Mouse (Mus musculus): ENCODE results near the gene Kif14. TPM values are rescaled to one million over a fixed set of nuclear protein-coding genes. Genes with fewer than 3 reads are reported as not detected.
A peak's percentile ranks its signal among the peaks of the same experiment; 100 is the strongest.
"Not testable (repeated sequence)": the region's sequence is repeated elsewhere in the genome, so short reads cannot be mapped to it uniquely, and the experiment has no call there.

Kif14 gene
- polyA plus RNA-seq, 1 experiment from 2014 or later, result 0.50 TPM

GRCm38 (mm10) chr1:136465168-136465567, 975 bp upstream of the Kif14 start:
- H3K9ac ChIP-seq (ENCODE audit: low read depth, low read length), result no peak overlapping the region
- no peak overlapping the region for H3K4me3 ChIP-seq (ENCODE audit: low read depth, low read length)
- H3K4me2 ChIP-seq (replicated peaks; ENCODE audit: low read depth), result no peak overlapping the region
- 0 out of 2 replicates have a peak, but pooled peaks cover 15% of the 10 kb centered on the region for H3K36me3 ChIP-seq (ENCODE audit: control insufficient read depth, insufficient read depth)
- H3K9me3 ChIP-seq (ENCODE audit: control insufficient read depth), result no peaks in the 10 kb centered on the region
- TF ChIP-seq CTCF (IDR thresholded peaks at IDR 0.05; ENCODE audit: low read depth), result peak; percentile 38
- no peak overlapping the region for H3K27ac ChIP-seq (ENCODE audit: low read depth, low read length)
- ATAC-seq, result no peak
- H3K4me1 ChIP-seq (replicated peaks; ENCODE audit: control insufficient read depth, insufficient read depth, low read length), result no peaks in the 10 kb centered on the region
- no peaks in the 10 kb centered on the region for H3K27me3 ChIP-seq (replicated peaks; ENCODE audit: control insufficient read depth, insufficient read depth, low read length)

GRCm38 (mm10) chr1:136469408-136469807, 3.3 kb downstream of the Kif14 start:
- WGBS, result 86% methylated on average over 4 of the region's 4 CpGs

GRCm38 (mm10) chr1:136470471-136470870, 4.3 kb downstream of the Kif14 start:
- Histone ChIP-seq H3K36me3 (ENCODE audit: control insufficient read depth, insufficient read depth) (peaks cover 19% of the 10 kb centered on the region; the same call in 1 of the 2 replicates), H3K4me2 (replicated peaks; ENCODE audit: low read depth) (no peak overlapping the region), H3K4me1 (replicated peaks; ENCODE audit: control insufficient read depth, insufficient read depth, low read length) (no peaks in the 10 kb centered on the region), H3K9ac (ENCODE audit: low read depth, low read length) (no peak overlapping the region), H3K4me3 (ENCODE audit: low read depth, low read length) (no peak overlapping the region), H3K27ac (ENCODE audit: low read depth, low read length) (no peak overlapping the region), H3K9me3 (ENCODE audit: control insufficient read depth) (no peaks in the 10 kb centered on the region), H3K27me3 (replicated peaks; ENCODE audit: control insufficient read depth, insufficient read depth, low read length) (no peaks in the 10 kb centered on the region)
- WGBS, result 49% methylated on average over 6 of the region's 6 CpGs
- ATAC-seq, result no peak
- no peak for TF ChIP-seq CTCF (IDR thresholded peaks at IDR 0.05; ENCODE audit: low read depth)

More at GRCm38 (mm10) chr1:136469408-136469807, 3.3 kb downstream of the Kif14 start:
- ATAC-seq, result no peak
- no peak overlapping the region for H3K27ac ChIP-seq (ENCODE audit: low read depth, low read length)
- no peaks in the 10 kb centered on the region for H3K4me1 ChIP-seq (replicated peaks; ENCODE audit: control insufficient read depth, insufficient read depth, low read length)
- no peaks in the 10 kb centered on the region for H3K27me3 ChIP-seq (replicated peaks; ENCODE audit: control insufficient read depth, insufficient read depth, low read length)
- H3K9ac ChIP-seq (ENCODE audit: low read depth, low read length), result no peak overlapping the region
- TF ChIP-seq CTCF (IDR thresholded peaks at IDR 0.05; ENCODE audit: low read depth), result no peak
- no peak overlapping the region for H3K4me2 ChIP-seq (replicated peaks; ENCODE audit: low read depth)
- H3K36me3 ChIP-seq (ENCODE audit: control insufficient read depth, insufficient read depth), result peaks cover 19% of the 10 kb centered on the region; the same call in 1 of the 2 replicates
- H3K9me3 ChIP-seq (ENCODE audit: control insufficient read depth), result no peaks in the 10 kb centered on the region
- H3K4me3 ChIP-seq (ENCODE audit: low read depth, low read length), result no peak overlapping the region

- Histone ChIP-seq H3K27me3 (replicated peaks; ENCODE audit: control insufficient read depth, insufficient read depth, low read length) (no peaks in the 10 kb centered on the region), H3K4me3 (ENCODE audit: low read depth, low read length) (no peak overlapping the region), H3K9me3 (ENCODE audit: control insufficient read depth) (no peaks in the 10 kb centered on the region), H3K4me2 (replicated peaks; ENCODE audit: low read depth) (no peak overlapping the region), H3K36me3 (ENCODE audit: control insufficient read depth, insufficient read depth) (peaks cover 29% of the 10 kb centered on the region), H3K27ac (ENCODE audit: low read depth, low read length) (no peak overlapping the region), H3K4me1 (replicated peaks; ENCODE audit: control insufficient read depth, insufficient read depth, low read length) (no peaks in the 10 kb centered on the region), H3K9ac (ENCODE audit: low read depth, low read length) (no peak overlapping the region)
- no peak for ATAC-seq
- TF ChIP-seq CTCF (IDR thresholded peaks at IDR 0.05; ENCODE audit: low read depth), result peak; percentile 31
- WGBS, result 71% methylated on average over 5 of the region's 5 CpGs
Measured at GRCm38 (mm10) chr1:136491681-136492080, 25.5 kb downstream of the Kif14 start.

- no peak for TF ChIP-seq CTCF (IDR thresholded peaks at IDR 0.05; ENCODE audit: low read depth)
- no peaks in the 10 kb centered on the region for H3K9me3 ChIP-seq (ENCODE audit: control insufficient read depth)
- peaks cover 29% of the 10 kb centered on the region for H3K36me3 ChIP-seq (ENCODE audit: control insufficient read depth, insufficient read depth)
- no peak overlapping the region for H3K27ac ChIP-seq (ENCODE audit: low read depth, low read length)
- H3K4me3 ChIP-seq (ENCODE audit: low read depth, low read length), result no peak overlapping the region
- H3K9ac ChIP-seq (ENCODE audit: low read depth, low read length), result no peak overlapping the region
- H3K4me1 ChIP-seq (replicated peaks; ENCODE audit: control insufficient read depth, insufficient read depth, low read length), result no peaks in the 10 kb centered on the region
- no peak overlapping the region for H3K4me2 ChIP-seq (replicated peaks; ENCODE audit: low read depth)
- no peak for ATAC-seq
- 86% methylated on average over 2 of the region's 2 CpGs for WGBS
- H3K27me3 ChIP-seq (replicated peaks; ENCODE audit: control insufficient read depth, insufficient read depth, low read length), result no peaks in the 10 kb centered on the region
Measured at GRCm38 (mm10) chr1:136492232-136492631, 26.1 kb downstream of the Kif14 start.

- Histone ChIP-seq H3K4me2 (replicated peaks; ENCODE audit: low read depth) (no peak overlapping the region), H3K4me3 (ENCODE audit: low read depth, low read length) (no peak overlapping the region), H3K36me3 (ENCODE audit: control insufficient read depth, insufficient read depth) (peaks cover 28% of the 10 kb centered on the region), H3K9ac (ENCODE audit: low read depth, low read length) (no peak overlapping the region), H3K27ac (ENCODE audit: low read depth, low read length) (no peak overlapping the region), H3K4me1 (replicated peaks; ENCODE audit: control insufficient read depth, insufficient read depth, low read length) (no peaks in the 10 kb centered on the region), H3K27me3 (replicated peaks; ENCODE audit: control insufficient read depth, insufficient read depth, low read length) (no peaks in the 10 kb centered on the region), H3K9me3 (ENCODE audit: control insufficient read depth) (no peaks in the 10 kb centered on the region; the same call in 1 of the 2 replicates)
- 94% methylated on average over 13 of the region's 13 CpGs for WGBS
- no peak for TF ChIP-seq CTCF (IDR thresholded peaks at IDR 0.05; ENCODE audit: low read depth)
- ATAC-seq, result no peak
Measured at GRCm38 (mm10) chr1:136499317-136499716, 33.2 kb downstream of the Kif14 start.

- Histone ChIP-seq H3K36me3 (ENCODE audit: control insufficient read depth, insufficient read depth) (peaks cover 7% of the 10 kb centered on the region), H3K4me1 (replicated peaks; ENCODE audit: control insufficient read depth, insufficient read depth, low read length) (no peaks in the 10 kb centered on the region), H3K9ac (ENCODE audit: low read depth, low read length) (no peak overlapping the region), H3K27me3 (replicated peaks; ENCODE audit: control insufficient read depth, insufficient read depth, low read length) (no peaks in the 10 kb centered on the region), H3K27ac (ENCODE audit: low read depth, low read length) (no peak overlapping the region), H3K9me3 (ENCODE audit: control insufficient read depth) (no peaks in the 10 kb centered on the region; the same call in 1 of the 2 replicates), H3K4me3 (ENCODE audit: low read depth, low read length) (no peak overlapping the region), H3K4me2 (replicated peaks; ENCODE audit: low read depth) (no peak overlapping the region)
- no peak for TF ChIP-seq CTCF (IDR thresholded peaks at IDR 0.05; ENCODE audit: low read depth)
- 96% methylated on average over 8 of the region's 8 CpGs for WGBS
- no peak for ATAC-seq
Measured at GRCm38 (mm10) chr1:136502936-136503335, 36.8 kb downstream of the Kif14 start.

GRCm38 (mm10) chr1:136506255-136506654, 40.1 kb downstream of the Kif14 start:
- not testable (repeated sequence) for H3K27me3 ChIP-seq (replicated peaks; ENCODE audit: control insufficient read depth, insufficient read depth, low read length); H3K4me1 ChIP-seq (replicated peaks; ENCODE audit: control insufficient read depth, insufficient read depth, low read length); H3K4me3 ChIP-seq (ENCODE audit: low read depth, low read length); ATAC-seq; H3K9ac ChIP-seq (ENCODE audit: low read depth, low read length); H3K36me3 ChIP-seq (ENCODE audit: control insufficient read depth, insufficient read depth); H3K27ac ChIP-seq (ENCODE audit: low read depth, low read length); H3K4me2 ChIP-seq (replicated peaks; ENCODE audit: low read depth); H3K9me3 ChIP-seq (ENCODE audit: control insufficient read depth)
- WGBS, result 73% methylated on average over 10 of the region's 10 CpGs
